ENCODE assay signal across 18 mouse cellular contexts in the genomic region with DNA sequence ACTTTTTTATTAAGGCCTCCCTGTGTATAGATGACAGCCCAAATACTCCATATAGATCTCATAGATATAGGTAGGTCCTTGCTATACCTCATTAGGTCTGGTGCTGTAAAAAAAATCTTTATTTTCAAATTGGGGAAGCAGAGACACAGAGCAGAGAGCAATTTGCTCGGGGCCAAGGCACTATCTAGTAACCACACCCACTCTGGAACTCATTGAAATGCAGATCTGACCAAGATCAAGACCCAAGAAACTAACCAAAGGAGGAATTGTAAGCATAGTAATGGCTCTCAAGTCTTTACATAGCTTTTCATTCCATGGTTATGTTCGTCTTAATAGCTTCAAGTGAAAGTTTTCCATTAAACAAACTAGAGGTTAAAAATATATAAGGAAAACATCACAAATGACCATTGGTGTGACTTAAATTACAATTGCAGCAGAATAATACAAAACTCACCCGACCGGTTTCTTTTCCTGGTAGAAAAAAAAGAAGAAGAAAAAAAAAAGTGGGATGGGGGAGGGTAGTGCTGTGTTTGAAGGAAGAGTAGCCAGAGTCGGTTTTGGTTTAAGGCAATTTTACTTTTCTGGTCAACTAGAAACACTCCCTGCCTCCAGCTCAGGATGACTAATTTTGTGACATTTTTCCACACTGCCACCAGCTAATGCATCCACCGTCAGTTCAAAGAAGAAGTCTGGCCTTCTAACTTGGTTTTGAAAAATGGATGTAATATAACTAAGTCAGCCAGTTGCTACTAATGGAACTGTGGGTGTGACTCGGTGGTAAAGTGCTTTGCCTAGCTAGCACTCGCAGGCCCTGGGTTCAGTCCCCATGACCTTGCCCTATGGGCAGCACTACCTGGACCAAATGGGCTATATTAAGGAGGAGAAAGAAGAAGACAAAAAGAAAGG. TPM values are rescaled to one million over a fixed set of nuclear protein-coding genes. Genes with fewer than 3 reads are reported as not detected.
DNase-seq lines count a peak whose midpoint lies in the region; ATAC-seq and TF ChIP-seq lines count a peak whose summit lies in the region.
"Had no signal": no experiment of that assay in that cellular context is flagged by ENCODE, and none has a peak within 500 bp of the region (broad histone marks: within the 10 kb centered on the region; RNA-seq: fewer than 3 reads in every experiment).

No protein-coding gene starts in this region.

- peak; percentile 23 for DNase-seq in adrenal gland, postnatal 14 days
- no peak for DNase-seq in adrenal gland, postnatal 10 days
- DNase-seq in kidney, postnatal 0 days (ENCODE audit: low spot score): no peak
- DNase-seq in kidney, postnatal 14 days: no peak
- DNase-seq in retina, embryonic 14.5 days (ENCODE audit: low spot score): no peak
- DNase-seq in T-cell, adult 2 months (ENCODE audit: low spot score): no peak
- DNase-seq: cerebellum, adult 11 months; gastrocnemius, adult 2 months; heart, adult 18-20 months; thymus, postnatal 25 days had no signal

- no peak overlapping the region for H3K4me2 ChIP-seq in kidney, postnatal 0 days (ENCODE audit: low read length)
- H3K4me2 ChIP-seq in stomach, embryonic 14.5 days (replicated peaks; ENCODE audit: low read depth, low read length): no peak overlapping the region
- H3K4me2 ChIP-seq: embryonic facial prominence, embryonic 15.5 days; limb, embryonic 15.5 days; midbrain, embryonic 15.5 days; neural tube, embryonic 12.5 days had no signal

- peaks cover 8% of the 10 kb centered on the region; the same call in 1 of the 2 replicates for H3K4me1 ChIP-seq in kidney, postnatal 0 days (replicated peaks; ENCODE audit: insufficient read depth, low read length)
- H3K4me1 ChIP-seq in ES-Bruce4 (ENCODE audit: control insufficient read depth, insufficient read depth, low read length): peaks cover 13% of the 10 kb centered on the region
- H3K4me1 ChIP-seq in stomach, embryonic 14.5 days (ENCODE audit: control insufficient read depth, insufficient read depth, low read length): peaks cover 8% of the 10 kb centered on the region; the same call in 1 of the 2 replicates

- no peak overlapping the region for H3K9ac ChIP-seq in kidney, postnatal 0 days (ENCODE audit: low read depth, low read length)
- 0 out of 2 replicates have a peak overlapping the region, but pooled peaks have one; percentile 38 for H3K9ac ChIP-seq in ES-Bruce4 (ENCODE audit: low read depth, poor library complexity, severe bottlenecking)
- H3K9ac ChIP-seq in stomach, embryonic 14.5 days (replicated peaks; ENCODE audit: low read depth, low read length): no peak overlapping the region
- H3K9ac ChIP-seq: embryonic facial prominence, embryonic 15.5 days; limb, embryonic 15.5 days; midbrain, embryonic 15.5 days; neural tube, embryonic 12.5 days had no signal

- H3K27ac ChIP-seq in kidney, postnatal 0 days: peak overlapping the region; percentile 56
- peak overlapping the region; percentile 98 for H3K27ac ChIP-seq in ES-Bruce4 (ENCODE audit: insufficient read depth, low read length)
- peak overlapping the region; percentile 58; the same call in 1 of the 2 replicates for H3K27ac ChIP-seq in stomach, embryonic 14.5 days (ENCODE audit: low read length)
- H3K27ac ChIP-seq: embryonic facial prominence, embryonic 15.5 days; gastrocnemius, adult 2 months; limb, embryonic 15.5 days; midbrain, embryonic 15.5 days; neural tube, embryonic 12.5 days had no signal

- no peaks in the 10 kb centered on the region for H3K9me3 ChIP-seq in kidney, postnatal 0 days (replicated peaks; ENCODE audit: low read length)
- no peaks in the 10 kb centered on the region for H3K9me3 ChIP-seq in ES-Bruce4 (replicated peaks; ENCODE audit: control insufficient read depth, insufficient read depth, low read length, poor library complexity, severe bottlenecking)
- H3K9me3 ChIP-seq in stomach, embryonic 14.5 days (ENCODE audit: control insufficient read depth, low read depth, low read length): no peaks in the 10 kb centered on the region
- H3K9me3 ChIP-seq: embryonic facial prominence, embryonic 15.5 days; limb, embryonic 15.5 days; midbrain, embryonic 15.5 days; neural tube, embryonic 12.5 days had no signal

- H3K27me3 ChIP-seq in kidney, postnatal 0 days (ENCODE audit: insufficient read depth, low read length): no peaks in the 10 kb centered on the region
- no peaks in the 10 kb centered on the region for H3K27me3 ChIP-seq in ES-Bruce4 (ENCODE audit: control insufficient read depth, insufficient read depth, low read length, poor library complexity, severe bottlenecking)
- H3K27me3 ChIP-seq in stomach, embryonic 14.5 days (ENCODE audit: control insufficient read depth, insufficient read depth, low read length): no peaks in the 10 kb centered on the region
- H3K27me3 ChIP-seq: embryonic facial prominence, embryonic 15.5 days; limb, embryonic 15.5 days; midbrain, embryonic 15.5 days; neural tube, embryonic 12.5 days had no signal

- no peak overlapping the region for H3K4me3 ChIP-seq in kidney, postnatal 0 days (replicated peaks; ENCODE audit: low read depth, low read length)
- H3K4me3 ChIP-seq in ES-Bruce4 (ENCODE audit: low read depth, low read length): no peak overlapping the region
- no peak overlapping the region for H3K4me3 ChIP-seq in stomach, embryonic 14.5 days (ENCODE audit: low read depth, low read length)
- H3K4me3 ChIP-seq: embryonic facial prominence, embryonic 15.5 days; gastrocnemius, adult 2 months; limb, embryonic 15.5 days; midbrain, embryonic 15.5 days; neural tube, embryonic 12.5 days had no signal

- no peak for ATAC-seq in kidney, postnatal 0 days (replicated peaks; ENCODE audit: low FRiP score, low read depth)
- no peak for ATAC-seq in stomach, embryonic 14.5 days (ENCODE audit: insufficient number of reproducible peaks, insufficient read depth, low FRiP score, low read depth)
- ATAC-seq: forebrain, embryonic 16.5 days; hindbrain, embryonic 16.5 days; midbrain, embryonic 15.5 days had no signal

- TF ChIP-seq POLR2A in ES-Bruce4 (IDR thresholded peaks at IDR 0.05; ENCODE audit: insufficient read depth, low read length): no peak

- no peaks in the 10 kb centered on the region for H3K36me3 ChIP-seq in kidney, postnatal 0 days (ENCODE audit: insufficient read depth, low read length)
- H3K36me3 ChIP-seq in ES-Bruce4 (ENCODE audit: control insufficient read depth, insufficient read depth, low read length, poor library complexity, severe bottlenecking): no peaks in the 10 kb centered on the region
- no peaks in the 10 kb centered on the region for H3K36me3 ChIP-seq in stomach, embryonic 14.5 days (ENCODE audit: control insufficient read depth, insufficient read depth, low read length)
- H3K36me3 ChIP-seq: embryonic facial prominence, embryonic 15.5 days; limb, embryonic 15.5 days; midbrain, embryonic 15.5 days; neural tube, embryonic 12.5 days had no signal

- WGBS in kidney, postnatal 0 days: 51% methylated on average over 8 of the region's 8 CpGs
- 33% methylated on average over 8 of the region's 8 CpGs for WGBS in stomach, embryonic 14.5 days

- no peak for TF ChIP-seq EP300 in ES-Bruce4 (IDR thresholded peaks at IDR 0.05; ENCODE audit: insufficient read depth, low read depth, low read length)

- no peak for TF ChIP-seq CTCF in kidney, postnatal 0 days (IDR thresholded peaks at IDR 0.05; ENCODE audit: low read depth)
- no peak for TF ChIP-seq CTCF in ES-Bruce4 (IDR thresholded peaks at IDR 0.05; ENCODE audit: low read depth, low read length)

RNA-seq across cellular contexts. Expression of gene Srgap3, which starts 3.4 kb away (rescaled TPM):
- total RNA-seq in adrenal gland, postnatal 14 days (2021): 13.0 and 18.7 TPM in 2 replicates
- 10 to 100 TPM; 13.2 to 15.8 TPM for total RNA-seq in adrenal gland, postnatal 10 days (2021)
- polyA plus RNA-seq in kidney, postnatal 0 days (2015; fragmentation: Nextera tagmentation; extraction: Ambion mirVana): 2.1 and 2.3 TPM in 2 replicates
- 7.0 TPM in 2 replicates for polyA plus RNA-seq in ES-Bruce4 (2011; ENCODE audit: insufficient read depth, insufficient read length, low read depth, missing spikeins)
- polyA plus RNA-seq in stomach, embryonic 14.5 days (2014; fragmentation: Nextera tagmentation; extraction: Ambion mirVana): 13.3 and 15.3 TPM in 2 replicates
